Mouse (Mus musculus): Measurements from ENCODE around the gene Aprt. TPM values are rescaled to one million over a fixed set of nuclear protein-coding genes. Genes with fewer than 3 reads are reported as not detected.

The Aprt gene
- total RNA-seq, 2 experiments from 2014 or later, result 40.5 to 44.8 TPM

GRCm38 (mm10) chr8:122537812-122538211 is 38.9 kb downstream of the Aprt start:
- intact Hi-C loops (cut with DNase I), result no loop called here
- no peak for DNase-seq
- H3K4me3 ChIP-seq, result no peak overlapping the region
- TF ChIP-seq CTCF (IDR thresholded peaks at IDR 0.05), result no peak
- peak overlapping the region; percentile 66 for H3K27ac ChIP-seq

DNA sequence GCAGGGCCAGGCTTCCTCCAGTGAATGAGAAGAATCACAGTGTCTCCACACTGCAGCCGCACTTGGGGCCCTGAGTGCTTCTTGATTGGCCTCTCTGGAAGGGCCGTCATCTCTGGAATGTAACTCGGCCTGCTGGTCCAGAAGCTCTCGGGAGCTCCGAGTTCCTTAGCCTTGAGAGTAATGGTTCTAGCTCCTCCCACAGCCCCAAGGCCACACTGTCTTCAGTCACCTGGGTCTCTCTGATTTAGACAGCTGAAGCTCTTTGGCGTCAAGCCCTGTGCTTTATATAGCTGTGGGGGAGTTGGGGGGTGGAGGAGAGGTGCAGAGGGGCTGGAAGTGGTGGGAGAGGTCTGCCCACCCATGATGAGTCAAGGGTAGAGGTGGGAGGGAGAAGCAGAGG is 39.7 kb downstream of the Aprt start:
- no peak for TF ChIP-seq CTCF (IDR thresholded peaks at IDR 0.05)
- no peak for DNase-seq
- intact Hi-C loops (cut with DNase I), result no loop called here
- H3K4me3 ChIP-seq, result no peak overlapping the region
- peak overlapping the region; percentile 66 for H3K27ac ChIP-seq

- no peak for TF ChIP-seq CTCF (IDR thresholded peaks at IDR 0.05)
- peak overlapping the region; percentile 72 for H3K27ac ChIP-seq
- H3K4me3 ChIP-seq, result peak overlapping the region; percentile 16
- intact Hi-C loops (cut with DNase I), result no loop called here
- DNase-seq, result no peak
Observed at GRCm38 (mm10) chr8:122531312-122531711, 45.4 kb downstream of the Aprt start.

- intact Hi-C loops (cut with DNase I), result no loop called here
- Histone ChIP-seq H3K4me3 (no peak overlapping the region), H3K27ac (no peak overlapping the region)
- no peak for TF ChIP-seq CTCF (IDR thresholded peaks at IDR 0.05)
- DNase-seq, result no peak
Observed at GRCm38 (mm10) chr8:122529159-122529558, 47.5 kb downstream of the Aprt start.

GRCm38 (mm10) chr8:122527937-122528336 is 48.8 kb downstream of the Aprt start:
- peak; percentile 63 for DNase-seq
- Histone ChIP-seq H3K4me3 (no peak overlapping the region), H3K27ac (peak overlapping the region; percentile 83; the same call in 1 of the 2 replicates)
- TF ChIP-seq CTCF (IDR thresholded peaks at IDR 0.05), result no peak
- intact Hi-C loops (cut with DNase I), result no loop called here

DNA sequence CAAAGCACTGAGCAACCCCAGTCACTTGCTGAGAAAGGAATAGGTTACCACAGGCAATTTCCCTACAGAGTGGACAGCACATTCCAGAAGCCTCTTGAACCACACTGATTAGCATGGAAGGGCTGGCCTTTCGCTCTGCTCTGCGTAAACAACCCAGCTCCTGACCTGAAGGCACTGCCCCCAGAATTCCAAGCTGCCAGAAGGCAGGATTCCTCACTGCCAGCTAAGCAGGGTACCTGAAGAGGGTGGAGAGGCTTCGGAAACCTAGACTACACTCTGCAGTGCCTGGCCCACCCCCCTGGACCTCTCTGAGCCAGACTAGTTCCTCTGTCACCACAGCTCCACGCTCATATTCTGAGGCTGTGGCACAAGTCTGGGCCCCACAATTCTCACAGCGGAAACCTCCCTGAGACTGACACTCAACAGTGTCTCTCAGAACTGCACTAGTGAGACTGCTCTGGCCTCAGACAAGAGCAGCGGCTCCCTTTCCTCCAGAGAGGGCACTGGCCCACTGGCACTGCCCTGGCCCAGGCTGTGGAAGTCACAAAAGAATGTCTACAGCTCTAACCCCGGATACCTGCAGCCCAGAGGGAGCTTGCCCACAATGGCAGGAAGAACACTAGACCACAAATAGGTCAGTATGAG is 50.1 kb downstream of the Aprt start:
- intact Hi-C loops (cut with DNase I), result no loop called here
- H3K4me3 ChIP-seq, result no peak overlapping the region

DNA sequence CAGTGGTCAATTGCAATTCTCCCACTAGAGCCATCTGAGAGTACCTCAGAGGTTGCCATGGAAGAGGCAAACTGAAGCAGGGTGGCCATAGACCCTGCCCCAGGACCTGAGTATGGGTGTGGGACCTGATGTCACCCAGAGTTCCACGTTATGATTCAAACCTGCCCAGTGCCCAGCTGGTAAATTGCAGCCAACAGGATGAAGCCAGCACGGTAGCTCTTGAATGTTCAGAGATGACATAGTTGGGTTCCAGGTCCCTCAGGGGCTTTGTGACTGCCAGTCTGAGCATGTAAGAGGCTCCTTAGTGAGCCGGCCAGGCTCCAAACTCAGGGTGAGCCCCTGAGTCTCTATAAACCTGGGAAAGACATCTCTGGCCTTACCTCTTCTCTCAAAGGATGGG is 50.6 kb downstream of the Aprt start:
- DNase-seq, result no peak
- H3K4me3 ChIP-seq, result no peak overlapping the region
- no peak for TF ChIP-seq CTCF (IDR thresholded peaks at IDR 0.05)
- intact Hi-C loops (cut with DNase I), result no loop called here
- H3K27ac ChIP-seq, result peak overlapping the region; percentile 83

More for the DNA sequence above, 50.1 kb downstream of the Aprt start:
- peak overlapping the region; percentile 83 for H3K27ac ChIP-seq
- no peak for TF ChIP-seq CTCF (IDR thresholded peaks at IDR 0.05)
- no peak for DNase-seq

GRCm38 (mm10) chr8:122525004-122525403 is 51.7 kb downstream of the Aprt start:
- no peak for TF ChIP-seq CTCF (IDR thresholded peaks at IDR 0.05)
- Histone ChIP-seq H3K4me3 (no peak overlapping the region; the same call in 1 of the 2 replicates), H3K27ac (peak overlapping the region; percentile 83)
- DNase-seq, result no peak
- intact Hi-C loops (cut with DNase I), result no loop called here

Small RNA genes within 50 kb of the gene (microRNA-seq; reads per million reads assigned to microRNA genes)
- gene Mir6396, result not detected

Other genes starting within 250 kb of the Aprt start
- gene Trhr2, start 216.2 kb downstream of the Aprt start, total RNA-seq (2021), result not detected
- 10 to 100 TPM; 26.7 to 26.8 TPM for gene Zc3h18, start 200.3 kb downstream of the Aprt start, total RNA-seq (2021)
- gene Il17c, start 154.9 kb downstream of the Aprt start, total RNA-seq (2021), result not detected
- 1 to 10 TPM; 6.7 to 7.7 TPM for gene Cyba, start 144.0 kb downstream of the Aprt start, total RNA-seq (2021)
- 1 to 10 TPM; 5.1 to 6.4 TPM for gene Mvd, start 133.5 kb downstream of the Aprt start, total RNA-seq (2021)
- 10 to 100 TPM; 11.3 TPM for gene Snai3, start 116.2 kb downstream of the Aprt start, total RNA-seq (2021)
- 10 to 100 TPM; 30.4 to 32.6 TPM for gene Rnf166, start 100.8 kb downstream of the Aprt start, total RNA-seq (2021)
- gene Ctu2, start 100.8 kb downstream of the Aprt start, total RNA-seq (2021), result 1 to 10 TPM; 6.9 to 7.4 TPM
- 10 to 100 TPM; 11.3 to 25.5 TPM for gene Piezo1, start 25.6 kb downstream of the Aprt start, total RNA-seq (2021)
- gene Cdt1, start 8.9 kb downstream of the Aprt start, total RNA-seq (2021), result 1 to 10 TPM in 1 of 2 experiments, under 1 TPM in 1; 0.78 to 1.5 TPM
- 1 to 10 TPM; 1.0 to 1.1 TPM for gene Galns, start 34.6 kb upstream of the Aprt start, total RNA-seq (2021)
- 10 to 100 TPM; 39.3 to 45.5 TPM for gene Trappc2l, start 34.7 kb upstream of the Aprt start, total RNA-seq (2021)
- not detected for gene Pabpn1l, start 45.8 kb upstream of the Aprt start, total RNA-seq (2021)
- 10 to 100 TPM; 18.8 to 23.4 TPM for gene Cbfa2t3, start 122.2 kb upstream of the Aprt start, total RNA-seq (2021)
- 10 to 100 TPM; 11.1 to 16.4 TPM for gene Acsf3, start 198.6 kb upstream of the Aprt start, total RNA-seq (2021)

Measured in gastrocnemius, adult 2 months (tissue).